Mouse (Mus musculus): ENCODE results near the gene Tbx4. TPM values are rescaled to one million over a fixed set of nuclear protein-coding genes. Genes with fewer than 3 reads are reported as not detected.

The Tbx4 gene
- 0.12 and 0.21 TPM in 2 replicates for polyA plus RNA-seq (2014; fragmentation: Nextera tagmentation; extraction: Ambion mirVana)

GRCm38 (mm10) chr11:85885665-85886428 is at the start of gene Tbx4:
Tbx4 (plus strand) TSS chr11:85886422.
- 6% methylated on average over 27 of the region's 28 CpGs for WGBS
- peak; percentile 63 for DNase-seq (ENCODE audit: low spot score)
- no peak for ATAC-seq (replicated peaks; ENCODE audit: low FRiP score)
- H3K9ac ChIP-seq (ENCODE audit: low read length): no peak within 1 kb of the TSS
- H3K27ac ChIP-seq (ENCODE audit: low read depth, low read length): no peak within 1 kb of the TSS
- no peaks in the 10 kb centered on the region for H3K9me3 ChIP-seq (ENCODE audit: control insufficient read depth, low read length)
- H3K36me3 ChIP-seq (ENCODE audit: control insufficient read depth, insufficient read depth, low read length): no peaks in the 10 kb centered on the region
- peaks cover 12% of the 10 kb centered on the region for H3K4me1 ChIP-seq (replicated peaks; ENCODE audit: control insufficient read depth, insufficient read depth, low read length)
- H3K27me3 ChIP-seq (ENCODE audit: control insufficient read depth, insufficient read depth, low read length): peaks cover 54% of the 10 kb centered on the region
- no peak within 1 kb of the TSS for H3K4me2 ChIP-seq (ENCODE audit: low read depth, low read length, severe bottlenecking)
- no peak within 1 kb of the TSS for H3K4me3 ChIP-seq (ENCODE audit: low read depth, low read length)

DNA sequence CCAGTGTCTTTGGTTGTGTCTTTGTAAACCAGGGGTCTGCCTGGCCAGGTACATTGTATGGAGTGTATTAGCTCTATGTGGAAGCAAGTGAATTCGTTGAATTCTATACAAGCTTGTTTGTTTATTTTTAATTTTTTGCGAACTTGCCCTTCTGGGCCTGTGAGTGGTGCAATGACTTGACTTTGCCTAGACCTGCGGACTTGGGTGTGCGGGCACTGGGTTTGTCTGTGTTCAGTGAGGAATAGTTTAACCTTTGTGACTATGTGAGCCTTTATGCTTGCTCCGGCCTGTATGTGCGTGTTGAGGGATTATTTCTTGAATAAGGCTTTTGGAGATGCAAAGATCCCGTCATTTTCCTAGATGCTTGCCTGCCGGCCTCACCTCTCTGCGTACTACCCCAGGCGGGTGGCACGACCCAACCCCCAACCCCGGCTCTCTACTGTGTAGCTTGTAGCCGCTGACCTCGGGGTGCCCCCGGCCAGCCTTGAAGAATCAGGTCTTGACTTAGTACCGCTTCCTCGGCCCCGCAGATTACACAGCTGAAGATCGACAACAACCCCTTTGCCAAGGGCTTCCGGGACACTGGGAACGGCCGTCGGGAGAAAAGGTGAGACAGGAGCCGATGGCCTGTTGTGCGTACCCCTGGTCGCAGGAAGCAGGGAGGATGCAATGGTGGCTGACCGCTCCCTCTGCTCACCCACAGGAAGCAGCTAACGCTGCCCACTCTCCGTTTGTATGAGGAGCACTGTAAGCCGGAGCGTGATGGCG is 49.5 kb upstream of the Tbx4 start:
- peak; percentile 67 for DNase-seq (ENCODE audit: low spot score)
- no peak for ATAC-seq (replicated peaks; ENCODE audit: low FRiP score)
- no peak overlapping the region for H3K4me3 ChIP-seq (ENCODE audit: low read depth, low read length)
- H3K9me3 ChIP-seq (ENCODE audit: control insufficient read depth, low read length): no peaks in the 10 kb centered on the region
- H3K4me1 ChIP-seq (replicated peaks; ENCODE audit: control insufficient read depth, insufficient read depth, low read length): peaks cover 21% of the 10 kb centered on the region
- H3K9ac ChIP-seq (ENCODE audit: low read length): no peak overlapping the region
- no peak overlapping the region for H3K27ac ChIP-seq (ENCODE audit: low read depth, low read length)
- H3K4me2 ChIP-seq (ENCODE audit: low read depth, low read length, severe bottlenecking): no peak overlapping the region
- H3K27me3 ChIP-seq (ENCODE audit: control insufficient read depth, insufficient read depth, low read length): peaks cover 98% of the 10 kb centered on the region
- no peaks in the 10 kb centered on the region for H3K36me3 ChIP-seq (ENCODE audit: control insufficient read depth, insufficient read depth, low read length)
- WGBS: 2% methylated on average over 32 of the region's 32 CpGs

DNA sequence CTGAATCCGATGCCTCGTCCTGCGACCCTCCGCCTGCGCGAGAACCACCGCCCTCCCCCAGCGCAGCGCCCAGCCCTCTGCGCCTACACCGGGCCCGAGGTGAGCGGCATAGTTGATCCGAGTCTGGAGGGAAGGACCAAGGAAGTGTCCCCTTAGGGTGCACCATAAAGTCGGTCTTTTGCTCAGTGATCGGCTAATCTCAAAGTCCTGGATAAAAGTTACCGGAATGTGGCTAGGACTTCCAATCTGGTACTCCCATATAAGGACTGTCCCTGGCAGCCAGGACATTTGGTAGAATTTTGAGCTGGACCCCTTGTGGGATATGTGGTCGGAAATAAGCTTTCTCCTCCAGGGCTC is 49.0 kb upstream of the Tbx4 start:
- WGBS: 1% methylated on average over 18 of the region's 18 CpGs
- Histone ChIP-seq H3K9me3 (ENCODE audit: control insufficient read depth, low read length) (no peaks in the 10 kb centered on the region), H3K4me1 (replicated peaks; ENCODE audit: control insufficient read depth, insufficient read depth, low read length) (peaks cover 20% of the 10 kb centered on the region), H3K9ac (ENCODE audit: low read length) (no peak overlapping the region), H3K27me3 (ENCODE audit: control insufficient read depth, insufficient read depth, low read length) (peaks cover 94% of the 10 kb centered on the region), H3K4me2 (ENCODE audit: low read depth, low read length, severe bottlenecking) (no peak overlapping the region), H3K4me3 (ENCODE audit: low read depth, low read length) (peak overlapping the region; percentile 19; the same call in 1 of the 2 replicates), H3K27ac (ENCODE audit: low read depth, low read length) (no peak overlapping the region), H3K36me3 (ENCODE audit: control insufficient read depth, insufficient read depth, low read length) (no peaks in the 10 kb centered on the region)
- DNase-seq (ENCODE audit: low spot score): no peak
- ATAC-seq (replicated peaks; ENCODE audit: low FRiP score): no peak

GRCm38 (mm10) chr11:85837648-85838423 is 48.4 kb upstream of the Tbx4 start:
- DNase-seq (ENCODE audit: low spot score) (peak; percentile 73), ATAC-seq (replicated peaks; ENCODE audit: low FRiP score) (no peak)
- Histone ChIP-seq H3K36me3 (ENCODE audit: control insufficient read depth, insufficient read depth, low read length) (no peaks in the 10 kb centered on the region), H3K4me2 (ENCODE audit: low read depth, low read length, severe bottlenecking) (0 out of 2 replicates have a peak overlapping the region, but pooled peaks have one; percentile 6), H3K27ac (ENCODE audit: low read depth, low read length) (no peak overlapping the region), H3K9ac (ENCODE audit: low read length) (no peak overlapping the region), H3K4me3 (ENCODE audit: low read depth, low read length) (peak overlapping the region; percentile 19), H3K9me3 (ENCODE audit: control insufficient read depth, low read length) (no peaks in the 10 kb centered on the region), H3K4me1 (replicated peaks; ENCODE audit: control insufficient read depth, insufficient read depth, low read length) (peaks cover 20% of the 10 kb centered on the region; the same call in 1 of the 2 replicates), H3K27me3 (ENCODE audit: control insufficient read depth, insufficient read depth, low read length) (peaks cover 93% of the 10 kb centered on the region)
- WGBS: under 1% methylated on average over 64 of the region's 67 CpGs

DNA sequence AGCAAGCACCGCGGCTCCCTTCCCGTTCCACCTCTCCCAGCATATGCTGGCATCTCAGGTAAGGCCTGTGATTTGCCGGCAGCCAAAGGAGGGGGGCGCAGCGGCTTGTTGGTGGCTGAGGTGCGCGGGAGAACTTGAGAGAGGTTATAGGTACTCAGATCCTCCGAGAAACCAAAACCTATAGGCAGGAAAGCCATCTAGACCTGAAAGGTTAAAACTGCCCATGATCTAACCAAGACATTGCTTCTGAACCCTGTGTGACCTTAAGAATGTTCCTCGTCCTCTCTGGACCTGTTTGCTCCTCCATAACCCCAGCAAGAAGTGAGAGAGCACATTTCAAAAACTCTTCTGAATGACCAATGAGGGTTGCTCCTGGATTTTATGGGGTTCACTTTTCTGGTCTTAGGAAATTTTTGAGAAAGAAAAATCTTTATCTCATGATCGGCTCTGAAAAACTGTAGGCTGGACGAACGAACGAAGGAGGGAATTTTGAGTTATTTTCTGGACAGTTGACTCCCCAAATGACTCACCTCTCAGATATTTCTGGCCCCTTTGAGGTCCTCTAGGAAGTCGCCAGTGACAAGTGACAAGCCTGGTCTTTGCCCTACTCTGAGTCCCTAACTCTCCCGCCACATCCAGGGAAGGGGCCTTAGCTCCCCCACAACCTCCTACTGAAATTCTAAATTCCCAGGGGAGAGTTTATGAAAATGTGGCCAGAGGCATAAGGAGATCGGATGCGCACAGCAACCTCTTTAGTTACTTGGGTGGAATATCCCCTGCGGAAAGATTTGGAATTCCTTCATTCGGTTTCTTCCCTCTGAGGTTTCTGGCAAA is 47.6 kb upstream of the Tbx4 start:
- Histone ChIP-seq H3K9me3 (ENCODE audit: control insufficient read depth, low read length) (no peaks in the 10 kb centered on the region), H3K9ac (ENCODE audit: low read length) (no peak overlapping the region), H3K4me2 (ENCODE audit: low read depth, low read length, severe bottlenecking) (no peak overlapping the region), H3K27me3 (ENCODE audit: control insufficient read depth, insufficient read depth, low read length) (peaks cover 88% of the 10 kb centered on the region), H3K36me3 (ENCODE audit: control insufficient read depth, insufficient read depth, low read length) (no peaks in the 10 kb centered on the region), H3K4me1 (replicated peaks; ENCODE audit: control insufficient read depth, insufficient read depth, low read length) (peaks cover 20% of the 10 kb centered on the region; the same call in 1 of the 2 replicates), H3K27ac (ENCODE audit: low read depth, low read length) (no peak overlapping the region), H3K4me3 (ENCODE audit: low read depth, low read length) (peak overlapping the region; percentile 19)
- WGBS: 4% methylated on average over 20 of the region's 20 CpGs
- ATAC-seq (replicated peaks; ENCODE audit: low FRiP score) (no peak), DNase-seq (ENCODE audit: low spot score) (no peak)

GRCm38 (mm10) chr11:85839258-85840030 is 46.8 kb upstream of the Tbx4 start:
- no peak for ATAC-seq (replicated peaks; ENCODE audit: low FRiP score)
- 4% methylated on average over 7 of the region's 7 CpGs for WGBS
- Histone ChIP-seq H3K27me3 (ENCODE audit: control insufficient read depth, insufficient read depth, low read length) (peaks cover 81% of the 10 kb centered on the region), H3K4me1 (replicated peaks; ENCODE audit: control insufficient read depth, insufficient read depth, low read length) (peaks cover 23% of the 10 kb centered on the region; the same call in 1 of the 2 replicates), H3K36me3 (ENCODE audit: control insufficient read depth, insufficient read depth, low read length) (no peaks in the 10 kb centered on the region), H3K27ac (ENCODE audit: low read depth, low read length) (no peak overlapping the region), H3K4me3 (ENCODE audit: low read depth, low read length) (no peak overlapping the region), H3K9ac (ENCODE audit: low read length) (no peak overlapping the region), H3K4me2 (ENCODE audit: low read depth, low read length, severe bottlenecking) (no peak overlapping the region), H3K9me3 (ENCODE audit: control insufficient read depth, low read length) (no peaks in the 10 kb centered on the region)
- no peak for DNase-seq (ENCODE audit: low spot score)

DNA sequence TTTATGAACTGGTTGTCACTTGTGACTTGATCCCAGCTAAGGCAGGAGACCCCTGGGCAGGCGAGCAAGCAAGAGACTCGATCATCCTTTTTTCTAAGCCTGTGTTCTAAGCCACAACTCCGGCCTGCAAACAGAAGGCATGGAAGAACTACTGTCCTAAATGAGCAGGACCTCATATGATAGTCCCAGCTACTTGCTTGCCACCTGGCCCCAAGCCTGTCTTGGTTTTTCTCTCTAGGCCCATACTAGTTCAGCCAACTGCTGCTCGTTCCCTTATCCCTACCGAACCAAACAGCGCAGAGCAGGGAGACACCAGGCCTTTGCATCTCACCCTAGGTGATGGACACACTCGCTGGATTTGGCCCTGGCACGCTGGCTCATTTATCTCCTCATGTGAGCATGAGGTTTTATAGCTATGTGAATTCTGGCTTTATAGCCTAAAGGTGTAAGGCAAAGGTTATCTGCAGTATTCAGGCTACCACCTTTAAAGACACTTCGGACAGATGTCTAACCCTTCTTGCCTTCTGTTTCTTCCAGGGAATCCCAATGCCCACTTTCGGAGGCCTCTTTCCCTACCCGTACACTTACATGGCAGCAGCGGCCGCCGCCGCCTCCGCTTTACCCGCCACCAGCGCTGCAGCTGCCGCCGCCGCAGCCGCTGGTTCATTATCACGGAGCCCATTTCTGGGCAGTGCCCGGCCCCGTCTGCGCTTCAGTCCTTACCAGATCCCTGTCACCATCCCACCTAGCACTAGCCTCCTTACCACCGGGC is 46.0 kb upstream of the Tbx4 start:
- Histone ChIP-seq H3K9me3 (ENCODE audit: control insufficient read depth, low read length) (no peaks in the 10 kb centered on the region), H3K4me3 (ENCODE audit: low read depth, low read length) (peak overlapping the region; percentile 9; the same call in 1 of the 2 replicates), H3K27ac (ENCODE audit: low read depth, low read length) (no peak overlapping the region), H3K4me2 (ENCODE audit: low read depth, low read length, severe bottlenecking) (peak overlapping the region; percentile 21; the same call in 1 of the 2 replicates), H3K27me3 (ENCODE audit: control insufficient read depth, insufficient read depth, low read length) (peaks cover 79% of the 10 kb centered on the region), H3K9ac (ENCODE audit: low read length) (no peak overlapping the region), H3K4me1 (replicated peaks; ENCODE audit: control insufficient read depth, insufficient read depth, low read length) (peaks cover 23% of the 10 kb centered on the region; the same call in 1 of the 2 replicates), H3K36me3 (ENCODE audit: control insufficient read depth, insufficient read depth, low read length) (no peaks in the 10 kb centered on the region)
- 4% methylated on average over 27 of the region's 27 CpGs for WGBS
- DNase-seq (ENCODE audit: low spot score): no peak
- no peak for ATAC-seq (replicated peaks; ENCODE audit: low FRiP score)
